ENCODE assay signal across 27 mouse cellular contexts in genomic region chr3:122877543-122877942, GRCm38 (mm10). TPM values are rescaled to one million over a fixed set of nuclear protein-coding genes. Genes with fewer than 3 reads are reported as not detected.
"Had no signal": no experiment of that assay in that cellular context is flagged by ENCODE, and none has a peak within 500 bp of the region (broad histone marks: within the 10 kb centered on the region; RNA-seq: fewer than 3 reads in every experiment).

No protein-coding gene starts in this region.

- H3K9ac ChIP-seq: liver, embryonic 14.5 days; lung, embryonic 14.5 days; midbrain, embryonic 12.5 days; neural tube, embryonic 13.5 days; neural tube, embryonic 15.5 days had no signal

- ATAC-seq: midbrain, embryonic 16.5 days had no signal

- DNase-seq: lung, adult 18-20 months; lung, embryonic 14.5 days; lung, postnatal 10 days; lung, postnatal 4 days; midbrain, embryonic 14.5 days; retina, postnatal 1 day; right cerebral cortex, adult 18-20 months; right cerebral cortex, postnatal 25 days; right cerebral cortex, postnatal 4 days; thymus, adult 2 months; thymus, postnatal 25 days; thymus, postnatal 4 days had no signal

- H3K4me2 ChIP-seq: lung, embryonic 14.5 days; midbrain, embryonic 12.5 days; neural tube, embryonic 13.5 days; neural tube, embryonic 15.5 days had no signal

- H3K27ac ChIP-seq: liver, embryonic 14.5 days; midbrain, embryonic 10.5 days; midbrain, embryonic 12.5 days; neural tube, embryonic 13.5 days; neural tube, embryonic 15.5 days had no signal

- H3K4me1 ChIP-seq: midbrain, embryonic 10.5 days; midbrain, embryonic 12.5 days; neural tube, embryonic 13.5 days; neural tube, embryonic 15.5 days had no signal

- H3K4me3 ChIP-seq: midbrain, embryonic 10.5 days; midbrain, embryonic 12.5 days; myocyte; neural tube, embryonic 13.5 days; neural tube, embryonic 15.5 days had no signal

- H3K9me3 ChIP-seq: midbrain, embryonic 10.5 days; midbrain, embryonic 12.5 days; neural tube, embryonic 13.5 days; neural tube, embryonic 15.5 days had no signal

- H3K36me3 ChIP-seq: midbrain, embryonic 10.5 days; midbrain, embryonic 12.5 days; neural tube, embryonic 13.5 days; neural tube, embryonic 15.5 days had no signal

- H3K27me3 ChIP-seq: midbrain, embryonic 12.5 days; neural tube, embryonic 13.5 days; neural tube, embryonic 15.5 days had no signal

RNA-seq across cellular contexts. Expression of gene Fabp2, which starts 17.3 kb away (rescaled TPM):
- total RNA-seq: megakaryocyte, adult 5-6 weeks; megakaryocyte-erythroid progenitor cell, adult 5-6 weeks had no signal
- polyA plus RNA-seq: lung, embryonic 14.5 days; midbrain, embryonic 10.5 days; midbrain, embryonic 12.5 days; midbrain, embryonic 14.5 days; midbrain, embryonic 16.5 days; myocyte; neural tube, embryonic 11.5 days; neural tube, embryonic 13.5 days; neural tube, embryonic 15.5 days; testis, adult 2 months had no signal

RNA-seq across cellular contexts. Expression of gene Gm10959, which starts 41.6 kb away (rescaled TPM):
- total RNA-seq: megakaryocyte, adult 5-6 weeks; megakaryocyte-erythroid progenitor cell, adult 5-6 weeks had no signal
- polyA plus RNA-seq: liver, embryonic 14.5 days; liver, embryonic 16.5 days; lung, embryonic 14.5 days; lung, embryonic 16.5 days; midbrain, embryonic 10.5 days; midbrain, embryonic 12.5 days; midbrain, embryonic 14.5 days; midbrain, embryonic 16.5 days; myocyte; neural tube, embryonic 11.5 days; neural tube, embryonic 13.5 days; neural tube, embryonic 15.5 days; stomach, embryonic 14.5 days; testis, adult 2 months; thymus, adult 2 months; urinary bladder, adult 2 months had no signal
